Mouse (Mus musculus) small intestine, adult 2 months (tissue): ENCODE measurements around the gene Hsdl2.

Source experiments
- CTCF ChIP-seq: fragments of 200-500 bp; IDR thresholded peaks from 2 replicates; pipeline ENCODE4 v1.5.1; 2012; ENCODE audit warnings: low read depth, mild to moderate bottlenecking, control low read depth, inconsistent platforms, low read length, moderate library complexity, mixed read lengths; ENCODE audit not compliant: insufficient replicate concordance, insufficient read length; ENCODE audit errors: extremely low read depth
- POLR2A ChIP-seq: fragments of 200-500 bp; IDR thresholded peaks from 2 replicates; pipeline ENCODE4 v1.6.1; 2012; ENCODE audit warnings: low read depth, mild to moderate bottlenecking, control low read depth, inconsistent platforms, low read length, moderate library complexity

- TF ChIP-seq POLR2A (no peak), CTCF (no peak)
These were observed 21.3 kb downstream of the Hsdl2 start for GRCm38 (mm10) chr4:59602704-59603103.
